Mouse (Mus musculus) hindbrain, embryonic 16.5 days (tissue): ENCODE data around the gene Ssbp2. TPM values are rescaled to one million over a fixed set of nuclear protein-coding genes. Genes with fewer than 3 reads are reported as not detected.

ENCODE experiments used
- ATAC-seq: fragments of 200-750 bp; cut with Nextera tagmentation; 2 replicates; pipeline ENCODE4 v1.8.0; 2017; ENCODE audit warnings: moderate TSS enrichment, moderate library complexity
- H3K27ac ChIP-seq: fragments of 300-500 bp; sonication (generic); 2 replicates; pipeline ENCODE4 v1.5.1; 2014; ENCODE audit warnings: low read depth, mild to moderate bottlenecking, control low read depth, low read length, moderate library complexity
- H3K27me3 ChIP-seq: fragments of 300-500 bp; sonication (generic); replicated peaks from 2 replicates; pipeline ENCODE4 v1.6.1; 2014; ENCODE audit warnings: low read length; ENCODE audit not compliant: control insufficient read depth, insufficient read depth
- H3K36me3 ChIP-seq: fragments of 300-500 bp; sonication (generic); 2 replicates; pipeline ENCODE4 v1.6.1; 2014; ENCODE audit warnings: mild to moderate bottlenecking, low read length, moderate library complexity, mixed read lengths; ENCODE audit not compliant: control insufficient read depth, insufficient read depth
- H3K4me1 ChIP-seq: fragments of 300-500 bp; sonication (generic); 2 replicates; pipeline ENCODE4 v1.6.1; 2014; ENCODE audit warnings: low read depth, low read length; ENCODE audit not compliant: control insufficient read depth, insufficient read depth
- H3K4me2 ChIP-seq: fragments of 300-500 bp; sonication (generic); 2 replicates; pipeline ENCODE4 v1.6.1; 2014; ENCODE audit warnings: mild to moderate bottlenecking, low read length, control low read depth, moderate library complexity
- H3K4me3 ChIP-seq: fragments of 300-500 bp; sonication (generic); 2 replicates; pipeline ENCODE4 v1.5.1; 2014; ENCODE audit warnings: mild to moderate bottlenecking, low read length, control low read depth, moderate library complexity
- H3K9ac ChIP-seq: fragments of 300-500 bp; sonication (generic); 2 replicates; pipeline ENCODE4 v1.6.1; 2014; ENCODE audit warnings: low read depth, mild to moderate bottlenecking, control low read depth, low read length, moderate library complexity
- H3K9me3 ChIP-seq: fragments of 300-500 bp; sonication (generic); 2 replicates; pipeline ENCODE4 v1.6.1; 2014; ENCODE audit warnings: mild to moderate bottlenecking, low read length, moderate library complexity; ENCODE audit not compliant: control insufficient read depth
- WGBS: fragments of 180-500 bp; shearing (Covaris S2); extraction: QIAGEN DNeasy Blood & Tissue Kit; methylation state at CpG from one replicate; pipeline ENCODE4 v1.1.7; 2014; 5-methylcytosine and 5-hydroxymethylcytosine counted together
- polyA plus RNA-seq: library from polyadenylated mRNA; unstranded; fragments of >200 nt; fragmentation: Nextera tagmentation; extraction: Ambion mirVana; gene quantifications from 2 replicates; pipeline ENCODE4 v1.2.1, GENCODE M21; 2015

The Ssbp2 gene
- polyA plus RNA-seq, 1 experiment from 2014 or later, result 197 TPM

DNA sequence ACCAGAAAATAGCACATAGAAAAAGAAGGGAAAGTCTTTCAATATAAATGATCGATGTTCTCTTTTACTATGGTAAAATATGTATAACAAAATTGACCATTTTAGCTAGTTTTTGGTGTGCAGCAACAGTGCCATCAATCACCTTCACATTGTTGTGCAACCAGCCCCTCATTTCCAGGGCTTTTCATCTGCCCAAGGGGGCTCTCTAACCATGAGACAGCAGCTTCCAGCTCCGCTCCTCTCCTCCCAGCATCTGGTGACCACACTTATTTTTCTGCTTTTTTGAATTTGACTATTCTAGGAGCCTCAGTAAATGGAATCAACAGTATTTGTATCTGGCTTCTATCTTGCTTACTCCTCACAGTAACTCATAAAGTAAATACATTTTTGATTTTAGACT, 11.9 kb downstream of the Ssbp2 start:
- no peaks in the 10 kb centered on the region for H3K9me3 ChIP-seq
- no peak overlapping the region for H3K4me2 ChIP-seq
- no peak overlapping the region for H3K4me3 ChIP-seq
- no peak overlapping the region for H3K27ac ChIP-seq
- H3K27me3 ChIP-seq, result no peaks in the 10 kb centered on the region
- no peak for ATAC-seq
- no peaks in the 10 kb centered on the region for H3K36me3 ChIP-seq
- 78% methylated on average over 2 of the region's 2 CpGs for WGBS
- H3K4me1 ChIP-seq, result peaks cover 12% of the 10 kb centered on the region
- no peak overlapping the region for H3K9ac ChIP-seq

GRCm38 (mm10) chr13:91473527-91473926, 13.4 kb downstream of the Ssbp2 start:
- H3K9me3 ChIP-seq, result no peaks in the 10 kb centered on the region
- WGBS, result 56% methylated on average over 6 of the region's 6 CpGs
- peak overlapping the region; percentile 48; the same call in 1 of the 2 replicates for H3K27ac ChIP-seq
- no peak overlapping the region for H3K4me3 ChIP-seq
- H3K4me1 ChIP-seq, result peaks cover 16% of the 10 kb centered on the region
- ATAC-seq, result peak; percentile 49; the same call in 1 of the 2 replicates
- no peak overlapping the region for H3K9ac ChIP-seq
- no peaks in the 10 kb centered on the region for H3K27me3 ChIP-seq
- H3K36me3 ChIP-seq, result no peaks in the 10 kb centered on the region
- no peak overlapping the region for H3K4me2 ChIP-seq

DNA sequence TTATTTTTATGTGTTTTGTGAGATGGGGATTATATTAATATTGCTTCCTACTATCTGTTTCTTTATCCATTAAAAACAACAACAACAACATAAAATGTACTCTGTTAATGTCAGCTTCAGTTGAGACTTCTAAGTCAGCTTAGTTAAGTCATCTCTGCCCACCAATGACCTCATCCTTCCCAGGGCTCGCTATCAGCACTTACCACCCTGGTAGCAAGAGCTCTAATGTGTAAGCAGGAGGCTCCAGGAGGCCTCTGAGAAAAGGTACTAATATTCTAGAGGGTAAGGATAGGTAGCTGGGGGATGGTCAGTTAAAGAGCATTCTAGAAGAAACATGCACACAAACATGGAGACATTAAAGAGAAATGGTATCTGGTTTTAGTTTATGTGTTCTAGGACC, 13.9 kb downstream of the Ssbp2 start:
- Histone ChIP-seq H3K9ac (no peak overlapping the region), H3K27me3 (no peaks in the 10 kb centered on the region), H3K36me3 (no peaks in the 10 kb centered on the region), H3K4me1 (peaks cover 16% of the 10 kb centered on the region), H3K27ac (no peak overlapping the region), H3K9me3 (no peaks in the 10 kb centered on the region), H3K4me2 (no peak overlapping the region), H3K4me3 (no peak overlapping the region)
- no peak for ATAC-seq
- 57% methylated on average over 1 of the region's 1 CpGs for WGBS

GRCm38 (mm10) chr13:91475888-91476287, 15.8 kb downstream of the Ssbp2 start:
- no peaks in the 10 kb centered on the region for H3K9me3 ChIP-seq
- H3K4me1 ChIP-seq, result peaks cover 16% of the 10 kb centered on the region
- H3K4me2 ChIP-seq, result no peak overlapping the region

DNA sequence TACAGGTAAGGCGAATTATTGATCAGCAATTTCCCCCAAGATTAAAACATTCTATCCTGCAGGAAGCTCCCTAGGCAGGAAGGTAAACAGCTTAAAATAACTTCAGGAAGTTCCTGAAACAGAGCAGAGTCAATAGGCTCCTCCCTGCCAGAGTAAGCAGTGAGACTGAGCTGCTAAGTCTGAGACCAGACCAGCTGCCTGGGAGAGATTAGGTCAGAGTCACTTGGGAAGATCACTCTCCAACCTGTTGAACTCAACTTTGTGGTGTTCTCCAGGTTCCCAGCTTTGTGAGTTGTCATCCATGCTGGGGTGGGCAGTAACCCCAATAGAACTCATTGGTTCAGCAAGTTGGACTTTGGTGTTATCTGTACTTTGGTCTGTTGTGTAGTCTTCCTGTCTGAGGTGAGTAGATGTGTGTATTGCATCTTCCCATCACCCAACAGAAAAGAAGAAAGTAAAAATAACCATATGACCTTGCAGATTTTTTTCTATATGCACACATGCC, 16.6 kb downstream of the Ssbp2 start:
- ATAC-seq, result no peak
- H3K4me3 ChIP-seq, result no peak overlapping the region
- WGBS, result 100% methylated on average over 1 of the region's 1 CpGs

More at GRCm38 (mm10) chr13:91475888-91476287, 15.8 kb downstream of the Ssbp2 start:
- ATAC-seq, result no peak
- Histone ChIP-seq H3K36me3 (no peaks in the 10 kb centered on the region), H3K9ac (no peak overlapping the region), H3K4me3 (no peak overlapping the region), H3K27me3 (no peaks in the 10 kb centered on the region), H3K27ac (no peak overlapping the region)

GRCm38 (mm10) chr13:91478011-91478410, 17.9 kb downstream of the Ssbp2 start:
- peak; percentile 83 for ATAC-seq

More for the DNA sequence above, 16.6 kb downstream of the Ssbp2 start:
- no peaks in the 10 kb centered on the region for H3K36me3 ChIP-seq
- no peak overlapping the region for H3K27ac ChIP-seq
- H3K4me2 ChIP-seq, result no peak overlapping the region
- no peaks in the 10 kb centered on the region for H3K9me3 ChIP-seq
- no peak overlapping the region for H3K9ac ChIP-seq
- no peaks in the 10 kb centered on the region for H3K27me3 ChIP-seq
- peaks cover 14% of the 10 kb centered on the region for H3K4me1 ChIP-seq

GRCm38 (mm10) chr13:91484303-91484702, 24.2 kb downstream of the Ssbp2 start:
- Histone ChIP-seq H3K27me3 (no peaks in the 10 kb centered on the region), H3K9me3 (no peaks in the 10 kb centered on the region), H3K27ac (no peak overlapping the region), H3K4me3 (no peak overlapping the region), H3K9ac (no peak overlapping the region), H3K4me1 (no peaks in the 10 kb centered on the region), H3K36me3 (no peaks in the 10 kb centered on the region), H3K4me2 (no peak overlapping the region)
- ATAC-seq, result no peak
- 87% methylated on average over 1 of the region's 1 CpGs for WGBS

More at GRCm38 (mm10) chr13:91478011-91478410, 17.9 kb downstream of the Ssbp2 start:
- H3K27me3 ChIP-seq, result no peaks in the 10 kb centered on the region
- no peaks in the 10 kb centered on the region for H3K9me3 ChIP-seq
- H3K4me3 ChIP-seq, result no peak overlapping the region
- peaks cover 12% of the 10 kb centered on the region for H3K4me1 ChIP-seq
- H3K36me3 ChIP-seq, result no peaks in the 10 kb centered on the region
- no peak overlapping the region for H3K9ac ChIP-seq
- 48% methylated on average over 3 of the region's 4 CpGs for WGBS
- no peak overlapping the region for H3K4me2 ChIP-seq
- H3K27ac ChIP-seq, result no peak overlapping the region; the same call in 1 of the 2 replicates

DNA sequence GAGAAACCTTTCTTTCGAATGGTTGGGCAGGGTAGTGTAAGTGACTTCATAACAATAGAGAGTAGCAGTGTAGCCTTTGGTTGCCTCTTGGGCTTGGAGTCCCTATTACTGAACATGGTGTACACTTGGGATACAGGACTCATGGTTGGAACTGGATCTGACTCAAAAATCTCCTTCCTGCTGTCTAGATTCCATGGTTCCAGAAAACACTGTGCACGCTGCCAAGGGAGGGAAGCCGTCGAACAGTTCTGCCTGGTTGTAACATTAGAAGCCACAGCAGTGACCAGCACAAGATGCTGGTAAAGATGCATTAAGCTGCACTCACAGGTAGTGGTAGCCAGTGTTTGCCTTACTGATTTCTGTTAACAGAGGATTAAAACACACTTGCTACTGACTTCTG, 32.0 kb downstream of the Ssbp2 start:
- Histone ChIP-seq H3K4me1 (no peaks in the 10 kb centered on the region), H3K27ac (no peak overlapping the region), H3K27me3 (no peaks in the 10 kb centered on the region), H3K4me3 (no peak overlapping the region), H3K9ac (no peak overlapping the region), H3K9me3 (no peaks in the 10 kb centered on the region), H3K4me2 (no peak overlapping the region), H3K36me3 (no peaks in the 10 kb centered on the region)
- no peak for ATAC-seq
- WGBS, result 86% methylated on average over 4 of the region's 4 CpGs

- ATAC-seq, result no peak
- no peak overlapping the region for H3K4me3 ChIP-seq
- no peaks in the 10 kb centered on the region for H3K9me3 ChIP-seq
- H3K36me3 ChIP-seq, result no peaks in the 10 kb centered on the region
- no peaks in the 10 kb centered on the region for H3K27me3 ChIP-seq
- H3K4me2 ChIP-seq, result no peak overlapping the region
- H3K27ac ChIP-seq, result no peak overlapping the region
- H3K4me1 ChIP-seq, result no peaks in the 10 kb centered on the region
- WGBS, result 77% methylated on average over 3 of the region's 3 CpGs
- no peak overlapping the region for H3K9ac ChIP-seq
Observed at GRCm38 (mm10) chr13:91497055-91497454, 37.0 kb downstream of the Ssbp2 start.

DNA sequence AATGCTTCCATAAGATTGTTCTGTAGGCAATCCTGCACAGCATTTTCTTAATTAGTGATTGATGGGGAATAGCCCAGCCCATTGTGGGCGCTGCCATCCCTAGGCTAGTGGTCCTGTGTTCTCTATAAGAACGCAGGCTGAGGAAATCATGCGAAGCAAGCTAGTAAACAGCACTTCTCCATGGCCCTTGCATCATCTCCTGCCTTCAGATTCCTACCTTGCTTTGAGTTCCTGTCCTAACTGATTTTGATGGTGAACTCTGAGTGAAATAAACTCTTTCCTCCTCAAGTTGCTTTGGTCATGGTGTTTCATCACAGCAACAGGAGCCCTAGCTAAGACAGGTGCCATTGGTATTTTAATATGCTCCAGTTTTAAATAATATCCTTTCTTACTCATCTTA, 41.7 kb downstream of the Ssbp2 start:
- Histone ChIP-seq H3K9ac (no peak overlapping the region), H3K4me3 (no peak overlapping the region), H3K4me1 (no peaks in the 10 kb centered on the region), H3K36me3 (no peaks in the 10 kb centered on the region), H3K9me3 (no peaks in the 10 kb centered on the region), H3K4me2 (no peak overlapping the region), H3K27me3 (no peaks in the 10 kb centered on the region), H3K27ac (no peak overlapping the region)
- ATAC-seq, result no peak
- 90% methylated on average over 3 of the region's 3 CpGs for WGBS
